Mouse (Mus musculus) ES-E14 (cell line): ENCODE data around the gene Abca9. TPM values are rescaled to one million over a fixed set of nuclear protein-coding genes. Genes with fewer than 3 reads are reported as not detected.

Experiments
- DNase-seq: peaks from one replicate; pipeline ENCODE4 v3.0.0-alpha.2; 2013; ENCODE audit warnings: low read depth, low spot score
- H3K27ac ChIP-seq: 2 replicates; pipeline ENCODE4 v1.5.1; 2012; ENCODE audit warnings: low read depth, mild to moderate bottlenecking, low read length, moderate library complexity, mixed read lengths; ENCODE audit not compliant: poor library complexity, insufficient read depth, severe bottlenecking
- H3K36me3 ChIP-seq: 2 replicates; pipeline ENCODE4 v1.6.1; 2012; ENCODE audit warnings: mild to moderate bottlenecking, low read length, moderate library complexity, mixed read lengths; ENCODE audit not compliant: control insufficient read depth, poor library complexity, insufficient read depth, severe bottlenecking
- H3K4me1 ChIP-seq, 2 experiments: fragments of 150-350 bp in 1 of 2; sonication (generic) in 1 of 2; 2 replicates each; pipeline ENCODE4 v1.6.1; 2012; ENCODE audit warnings: low read length in 2 of 2, mild to moderate bottlenecking in 1 of 2, mixed read lengths in 1 of 2; ENCODE audit not compliant: control insufficient read depth in 2 of 2, insufficient read depth in 2 of 2, poor library complexity in 1 of 2
- H3K4me3 ChIP-seq, 2 experiments: fragments of 150-350 bp in 1 of 2; sonication (generic) in 1 of 2; 2 replicates each; pipeline ENCODE4 v1.5.1; 2012; ENCODE audit warnings: low read length in 2 of 2, low read depth in 1 of 2, mild to moderate bottlenecking in 1 of 2, mixed read lengths in 1 of 2; ENCODE audit not compliant: insufficient read depth in 1 of 2, poor library complexity in 1 of 2, severe bottlenecking in 1 of 2
- H3K9ac ChIP-seq: 2 replicates; pipeline ENCODE4 v1.6.1; 2012; ENCODE audit warnings: low read depth, mild to moderate bottlenecking, low read length, mixed read lengths; ENCODE audit not compliant: poor library complexity, insufficient read depth, severe bottlenecking
- H3K9me3 ChIP-seq: fragments of 150-350 bp; sonication (generic); 2 replicates; pipeline ENCODE4 v1.6.1; 2012; ENCODE audit warnings: low read depth, mild to moderate bottlenecking, low read length; ENCODE audit not compliant: control insufficient read depth, insufficient read depth
- CHD2 ChIP-seq: IDR thresholded peaks from 2 replicates; pipeline ENCODE4 v1.6.1; 2014; ENCODE audit warnings: mild to moderate bottlenecking, low read depth, low read length, inconsistent platforms
- HCFC1 ChIP-seq: IDR thresholded peaks from 2 replicates; pipeline ENCODE4 v1.6.1; 2012; ENCODE audit warnings: low read length, inconsistent platforms, borderline replicate concordance; ENCODE audit not compliant: insufficient read depth
- MAFK ChIP-seq: IDR thresholded peaks from 2 replicates; pipeline ENCODE4 v1.6.1; 2014; ENCODE audit warnings: mild to moderate bottlenecking, low read depth, low read length, inconsistent platforms; ENCODE audit not compliant: insufficient read depth
- ZC3H11A ChIP-seq: IDR thresholded peaks from 2 replicates; pipeline ENCODE4 v1.6.1; 2012; ENCODE audit warnings: low read depth, mild to moderate bottlenecking, inconsistent platforms, low read length, borderline replicate concordance
- ZNF384 ChIP-seq: IDR thresholded peaks from 2 replicates; pipeline ENCODE4 v1.6.1; 2012; ENCODE audit warnings: low read depth, low read length, inconsistent platforms
- in situ Hi-C, 2 experiments: fragments of 600-800 bp; cut with MboI; formaldehyde crosslinking; loops; one replicate each; pipeline ENCODE4 v1.15.1; 2025; ENCODE audit warnings: low sequenced_read_pairs in 2 of 2, inconsistent platforms in 1 of 2; ENCODE audit not compliant: unreplicated experiment in 2 of 2
- total RNA-seq: library from RNA; depleted of rRNA; stranded (reverse); fragments of 300-350 nt; gene quantifications from 2 replicates; pipeline ENCODE4 v1.2.3, GENCODE M21; 2012; rRNA removed

Abca9 gene
- total RNA-seq, result 0.05 and 0.09 TPM in 2 replicates

GRCm38 (mm10) chr11:110167459-110168251 is at the start of gene Abca9:
Abca9 (minus strand) TSS chr11:110168196.
- no peak for DNase-seq
- no peak within 1 kb of the TSS for H3K27ac ChIP-seq
- H3K4me1 ChIP-seq, result peaks cover 0 to 2% of the 10 kb centered on the region in 2 experiments; a peak in 1 of 4 replicates
- no peaks in the 10 kb centered on the region for H3K9me3 ChIP-seq
- H3K4me3 ChIP-seq, result no peak within 1 kb of the TSS
- TF ChIP-seq CHD2 (no peak), ZC3H11A (no peak), MAFK (no peak), ZNF384 (no peak), HCFC1 (no peak)
- in situ Hi-C loops, result no loop called here
- no peaks in the 10 kb centered on the region for H3K36me3 ChIP-seq
- H3K9ac ChIP-seq, result no peak within 1 kb of the TSS

GRCm38 (mm10) chr11:110217118-110217517 is 49.1 kb upstream of the Abca9 start:
- H3K9ac ChIP-seq, result no peak overlapping the region
- no peaks in the 10 kb centered on the region for H3K36me3 ChIP-seq
- H3K9me3 ChIP-seq, result no peaks in the 10 kb centered on the region
- no peak overlapping the region for H3K27ac ChIP-seq
- H3K4me3 ChIP-seq, result no peak overlapping the region
- DNase-seq, result no peak
- TF ChIP-seq ZC3H11A (no peak), MAFK (no peak), CHD2 (no peak), HCFC1 (no peak), ZNF384 (no peak)
- in situ Hi-C loops, result no loop called here
- no peaks in the 10 kb centered on the region for H3K4me1 ChIP-seq

GRCm38 (mm10) chr11:110203930-110204329 is 35.9 kb upstream of the Abca9 start:
- in situ Hi-C loops, result no loop called here
- no peak for DNase-seq
- no peaks in the 10 kb centered on the region for H3K36me3 ChIP-seq

GRCm38 (mm10) chr11:110198882-110199281 is 30.9 kb upstream of the Abca9 start:
- in situ Hi-C loops, result no loop called here
- no peak for DNase-seq
- H3K9ac ChIP-seq, result no peak overlapping the region
- H3K36me3 ChIP-seq, result no peaks in the 10 kb centered on the region
- H3K9me3 ChIP-seq, result no peaks in the 10 kb centered on the region
- no peak for TF ChIP-seq ZC3H11A
- no peak for TF ChIP-seq HCFC1
- TF ChIP-seq CHD2, result no peak
- TF ChIP-seq ZNF384, result no peak
- TF ChIP-seq MAFK, result no peak
- H3K27ac ChIP-seq, result no peak overlapping the region
- H3K4me1 ChIP-seq, result no peaks in the 10 kb centered on the region
- no peak overlapping the region for H3K4me3 ChIP-seq

More at GRCm38 (mm10) chr11:110203930-110204329, 35.9 kb upstream of the Abca9 start:
- Histone ChIP-seq H3K27ac (no peak overlapping the region), H3K4me1 (no peaks in the 10 kb centered on the region), H3K9ac (no peak overlapping the region), H3K9me3 (no peaks in the 10 kb centered on the region), H3K4me3 (no peak overlapping the region)
- no peak for TF ChIP-seq ZNF384
